Mouse (Mus musculus): ENCODE data around the gene Cep97.

GRCm38 (mm10) chr16:55852943-55853727 is 81.5 kb downstream of the Cep97 start:
- TF ChIP-seq CTCF (IDR thresholded peaks at IDR 0.05; ENCODE audit: extremely low read depth, insufficient read length, insufficient replicate concordance, low read depth, low read length) (no peak), POLR2A (IDR thresholded peaks at IDR 0.05; ENCODE audit: low read depth, low read length) (no peak)

Measured in small intestine, adult 2 months (tissue).